Mouse (Mus musculus) MEL (cell line): Measurements from ENCODE around the gene Timm13. TPM values are rescaled to one million over a fixed set of nuclear protein-coding genes. Genes with fewer than 3 reads are reported as not detected.

Experiments
- DNase-seq: peaks from one replicate; pipeline ENCODE4 v3.0.0; 2011; ENCODE audit warnings: low read depth, low spot score
- H3K27ac ChIP-seq: 2 replicates; pipeline ENCODE4 v1.5.1; 2012; ENCODE audit warnings: low read depth, mild to moderate bottlenecking, control low read depth, low read length, moderate library complexity; ENCODE audit not compliant: control insufficient read depth
- H3K27me3 ChIP-seq, 2 experiments: fragments of 150-350 bp in 1 of 2; sonication (generic) in 1 of 2; 2 replicates each; pipeline ENCODE4 v1.6.1; 2012; ENCODE audit warnings: low read length in 2 of 2, mild to moderate bottlenecking in 2 of 2, improper control_type of control experiment in 1 of 2, moderate library complexity in 1 of 2; ENCODE audit not compliant: insufficient read depth in 2 of 2, control insufficient read depth in 1 of 2
- H3K36me3 ChIP-seq, 2 experiments: 2 replicates each; pipeline ENCODE4 v1.6.1; 2012 to 2014; ENCODE audit warnings: low read length in 2 of 2, improper control_type of control experiment in 1 of 2, inconsistent platforms in 1 of 2, mild to moderate bottlenecking in 1 of 2; ENCODE audit not compliant: insufficient read depth in 2 of 2, control insufficient read depth in 1 of 2
- H3K4me1 ChIP-seq, 2 experiments: fragments of 150-350 bp in 1 of 2; sonication (generic) in 1 of 2; 2 replicates each; pipeline ENCODE4 v1.6.1; 2012; ENCODE audit warnings: low read length in 2 of 2, improper control_type of control experiment in 1 of 2, mild to moderate bottlenecking in 1 of 2; ENCODE audit not compliant: insufficient read depth in 2 of 2, control insufficient read depth in 1 of 2
- H3K4me3 ChIP-seq, 2 experiments: fragments of 150-350 bp in 1 of 2; sonication (generic) in 1 of 2; 2 replicates each; pipeline ENCODE4 v1.5.1; 2012; ENCODE audit warnings: low read depth in 2 of 2, low read length in 2 of 2, mild to moderate bottlenecking in 2 of 2, moderate library complexity in 2 of 2, control low read depth in 1 of 2, improper control_type of control experiment in 1 of 2; ENCODE audit not compliant: control insufficient read depth in 1 of 2, insufficient read depth in 1 of 2
- H3K79me2 ChIP-seq: 2 replicates; pipeline ENCODE4 v1.6.1; 2012; ENCODE audit warnings: mild to moderate bottlenecking, low read length, moderate library complexity; ENCODE audit not compliant: control insufficient read depth, poor library complexity, insufficient read depth
- H3K9ac ChIP-seq: 2 replicates; pipeline ENCODE4 v1.6.1; 2012; ENCODE audit warnings: low read depth, mild to moderate bottlenecking, control low read depth, low read length, moderate library complexity; ENCODE audit not compliant: control insufficient read depth, poor library complexity, severe bottlenecking
- H3K9me3 ChIP-seq: fragments of 150-350 bp; sonication (generic); replicated peaks from 2 replicates; pipeline ENCODE4 v1.6.1; 2012; ENCODE audit warnings: mild to moderate bottlenecking, low read length, improper control_type of control experiment, moderate library complexity; ENCODE audit not compliant: insufficient read depth
- BHLHE40 ChIP-seq: IDR thresholded peaks from 2 replicates; pipeline ENCODE4 v1.6.1; 2012; ENCODE audit warnings: low read depth, mild to moderate bottlenecking, inconsistent platforms, low read length, improper control_type of control experiment, borderline replicate concordance
- CHD1 ChIP-seq: IDR thresholded peaks from 2 replicates; pipeline ENCODE4 v1.6.1; 2012; ENCODE audit warnings: low read depth, mild to moderate bottlenecking, inconsistent platforms, low read length, improper control_type of control experiment
- CHD2 ChIP-seq: IDR thresholded peaks from 2 replicates; pipeline ENCODE4 v1.6.1; 2011; ENCODE audit warnings: low read length, improper control_type of control experiment
- CTCF ChIP-seq, 3 experiments: IDR thresholded peaks in 2 of 3; conservative IDR thresholded peaks in 1 of 3; 2 replicates each; pipeline ENCODE4 v1.5.1; 2011 to 2012; ENCODE audit warnings: low read length in 3 of 3, low read depth in 2 of 3, mild to moderate bottlenecking in 2 of 3, improper control_type of control experiment in 1 of 3, inconsistent platforms in 1 of 3, mixed read lengths in 1 of 3, moderate library complexity in 1 of 3; ENCODE audit not compliant: control insufficient read depth in 1 of 3, insufficient read depth in 1 of 3, poor library complexity in 1 of 3, severe bottlenecking in 1 of 3
- ELF1 ChIP-seq: IDR thresholded peaks from 2 replicates; pipeline ENCODE4 v1.6.1; 2014; ENCODE audit warnings: low read depth, mild to moderate bottlenecking, inconsistent platforms, low read length, improper control_type of control experiment, moderate library complexity
- ETS1 ChIP-seq: IDR thresholded peaks from 2 replicates; pipeline ENCODE4 v1.6.1; 2012; ENCODE audit warnings: low read depth, mild to moderate bottlenecking, inconsistent platforms, low read length, improper control_type of control experiment, moderate library complexity
- GABPA ChIP-seq: IDR thresholded peaks from 2 replicates; pipeline ENCODE4 v1.6.1; 2012; ENCODE audit warnings: low read depth, mild to moderate bottlenecking, inconsistent platforms, low read length, improper control_type of control experiment, moderate library complexity
- GATA1 ChIP-seq: IDR thresholded peaks from 2 replicates; pipeline ENCODE4 v1.6.1; 2011; ENCODE audit warnings: low read depth, low read length, improper control_type of control experiment
- HCFC1 ChIP-seq: IDR thresholded peaks from 2 replicates; pipeline ENCODE4 v1.6.1; 2012; ENCODE audit warnings: low read depth, mild to moderate bottlenecking, inconsistent platforms, low read length, improper control_type of control experiment, moderate library complexity
- JUND ChIP-seq: IDR thresholded peaks from 2 replicates; pipeline ENCODE4 v1.6.1; 2011; ENCODE audit warnings: low read depth, mild to moderate bottlenecking, improper control_type of control experiment, low read length
- KAT2A ChIP-seq: conservative IDR thresholded peaks from 2 replicates; pipeline ENCODE4 v1.6.1; 2012; ENCODE audit warnings: low read depth, low read length, improper control_type of control experiment, inconsistent platforms
- MAFK ChIP-seq: IDR thresholded peaks from 2 replicates; pipeline ENCODE4 v1.6.1; 2011; ENCODE audit warnings: low read depth, mild to moderate bottlenecking, low read length, improper control_type of control experiment, borderline replicate concordance
- MAX ChIP-seq: IDR thresholded peaks from 2 replicates; pipeline ENCODE4 v1.6.1; 2011; ENCODE audit warnings: low read length, improper control_type of control experiment
- MEF2A ChIP-seq: IDR thresholded peaks from 2 replicates; pipeline ENCODE4 v1.6.1; 2014; ENCODE audit warnings: low read depth, mild to moderate bottlenecking, inconsistent platforms, low read length, improper control_type of control experiment; ENCODE audit not compliant: poor library complexity, insufficient replicate concordance, severe bottlenecking; ENCODE audit errors: extremely low read depth
- MYC ChIP-seq: IDR thresholded peaks from 2 replicates; pipeline ENCODE4 v1.6.1; 2011; ENCODE audit warnings: low read depth, mild to moderate bottlenecking, low read length, improper control_type of control experiment, moderate library complexity
- NRF1 ChIP-seq: IDR thresholded peaks from 2 replicates; pipeline ENCODE4 v1.6.1; 2014; ENCODE audit warnings: low read depth, mild to moderate bottlenecking, inconsistent platforms, low read length, improper control_type of control experiment, moderate library complexity; ENCODE audit not compliant: poor library complexity, insufficient read depth, severe bottlenecking
- POLR2A ChIP-seq, 2 experiments: IDR thresholded peaks; 2 replicates each; pipeline ENCODE4 v1.6.1; 2011 to 2012; ENCODE audit warnings: low read length in 2 of 2, mild to moderate bottlenecking in 2 of 2, control low read depth in 1 of 2, improper control_type of control experiment in 1 of 2, low read depth in 1 of 2, moderate library complexity in 1 of 2; ENCODE audit not compliant: control insufficient read depth in 1 of 2, insufficient read depth in 1 of 2, poor library complexity in 1 of 2
- POLR2AphosphoS2 ChIP-seq: IDR thresholded peaks from 2 replicates; pipeline ENCODE4 v1.6.1; 2011; ENCODE audit warnings: low read length, improper control_type of control experiment
- POLR2AphosphoS5 ChIP-seq: IDR thresholded peaks from 2 replicates; pipeline ENCODE4 v1.6.1; 2012; ENCODE audit warnings: low read depth, borderline replicate concordance, mild to moderate bottlenecking, inconsistent platforms, low read length, moderate library complexity, mixed read lengths
- RCOR1 ChIP-seq: IDR thresholded peaks from 2 replicates; pipeline ENCODE4 v1.6.1; 2012; ENCODE audit warnings: low read depth, mild to moderate bottlenecking, inconsistent platforms, low read length, improper control_type of control experiment
- SIN3A ChIP-seq: IDR thresholded peaks from 2 replicates; pipeline ENCODE4 v1.6.1; 2012; ENCODE audit warnings: low read length, improper control_type of control experiment, inconsistent platforms
- SMC3 ChIP-seq: IDR thresholded peaks from 2 replicates; pipeline ENCODE4 v1.6.1; 2011; ENCODE audit warnings: low read depth, low read length, improper control_type of control experiment
- TAL1 ChIP-seq: IDR thresholded peaks from 2 replicates; pipeline ENCODE4 v1.6.1; 2012; ENCODE audit warnings: mild to moderate bottlenecking, inconsistent platforms, low read length, moderate library complexity, mixed read lengths
- TBP ChIP-seq: IDR thresholded peaks from 2 replicates; pipeline ENCODE4 v1.8.0; 2011; ENCODE audit warnings: low read depth, low read length, improper control_type of control experiment
- TCF12 ChIP-seq: IDR thresholded peaks from 2 replicates; pipeline ENCODE4 v1.6.1; 2014; ENCODE audit warnings: low read depth, mild to moderate bottlenecking, inconsistent platforms, low read length, improper control_type of control experiment, moderate library complexity
- UBTF ChIP-seq: IDR thresholded peaks from 2 replicates; pipeline ENCODE4 v1.6.1; 2012; ENCODE audit warnings: low read depth, mild to moderate bottlenecking, inconsistent platforms, low read length, improper control_type of control experiment, moderate library complexity, borderline replicate concordance; ENCODE audit not compliant: insufficient read depth
- USF1 ChIP-seq: IDR thresholded peaks from 2 replicates; pipeline ENCODE4 v1.6.1; 2014; ENCODE audit warnings: low read depth, mild to moderate bottlenecking, inconsistent platforms, low read length, improper control_type of control experiment, moderate library complexity
- USF2 ChIP-seq, 2 experiments: IDR thresholded peaks; 2 replicates each; pipeline ENCODE4 v1.6.1; 2011 to 2012; ENCODE audit warnings: improper control_type of control experiment in 2 of 2, low read length in 2 of 2, borderline replicate concordance in 1 of 2, inconsistent platforms in 1 of 2, low read depth in 1 of 2, mild to moderate bottlenecking in 1 of 2; ENCODE audit not compliant: insufficient read depth in 1 of 2
- ZKSCAN1 ChIP-seq: IDR thresholded peaks from 2 replicates; pipeline ENCODE4 v1.6.1; 2012; ENCODE audit warnings: low read depth, mild to moderate bottlenecking, inconsistent platforms, low read length, improper control_type of control experiment, moderate library complexity
- ZMIZ1 ChIP-seq: IDR thresholded peaks from 2 replicates; pipeline ENCODE4 v1.6.1; 2012; ENCODE audit warnings: low read depth, mild to moderate bottlenecking, inconsistent platforms, low read length, improper control_type of control experiment, moderate library complexity
- ZNF384 ChIP-seq: IDR thresholded peaks from 2 replicates; pipeline ENCODE4 v1.6.1; 2012; ENCODE audit warnings: low read depth, mild to moderate bottlenecking, inconsistent platforms, low read length, improper control_type of control experiment
- polyA plus RNA-seq, 2 experiments: library from polyadenylated mRNA; stranded (reverse) in 1 of 2; unstranded in 1 of 2; fragments of >175 nt in 1 of 2; fragments of >200 nt in 1 of 2; gene quantifications; 2 replicates each; pipeline versions ENCODE4 v1.2.1 to v1.2.4; 2012; ENCODE audit warnings: low replicate concordance in 2 of 2, low read depth in 1 of 2; ENCODE audit not compliant: insufficient read length in 2 of 2, insufficient read depth in 1 of 2, missing spikeins in 1 of 2
- total RNA-seq: library from RNA; depleted of rRNA; stranded (reverse); fragments of 300-350 nt; gene quantifications from 2 replicates; pipeline ENCODE4 v1.2.3, GENCODE M21; 2012

The Timm13 gene
- total and polyA plus RNA-seq, 3 experiments, result 329 to 645 (median 349) TPM

DNA sequence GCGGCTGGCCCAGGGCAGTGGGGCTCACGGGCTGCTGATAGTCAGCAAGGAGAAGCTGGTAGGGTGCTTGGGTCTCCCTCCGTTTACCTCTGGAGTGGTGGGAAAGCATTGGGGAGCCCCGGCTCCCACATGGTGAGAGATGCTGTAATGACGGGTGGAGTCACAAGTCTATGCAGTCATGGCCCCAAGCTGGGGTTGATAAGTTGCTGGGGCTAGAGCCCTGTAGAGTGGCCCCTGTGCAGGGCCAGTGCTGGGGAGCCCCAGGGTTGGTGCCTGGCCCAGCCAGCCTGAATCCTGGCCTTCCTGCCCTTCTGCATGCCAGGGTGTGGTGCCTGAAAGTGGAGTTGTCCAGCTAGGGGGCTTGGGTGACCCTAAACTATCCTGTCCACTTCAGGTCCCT, 38.5 kb downstream of the Timm13 start:
- H3K27ac ChIP-seq, result no peak overlapping the region
- peaks cover 14 to 19% of the 10 kb centered on the region in 2 experiments for H3K4me1 ChIP-seq
- H3K27me3 ChIP-seq, result no peaks in the 10 kb centered on the region
- TF ChIP-seq CHD2, result no peak
- TF ChIP-seq ETS1, result no peak
- TF ChIP-seq KAT2A, result no peak
- no peak for TF ChIP-seq HCFC1
- TF ChIP-seq ZMIZ1, result no peak
- TF ChIP-seq BHLHE40, result no peak
- peaks cover 24% of the 10 kb centered on the region for H3K79me2 ChIP-seq
- H3K4me3 ChIP-seq, result no peak overlapping the region
- H3K9me3 ChIP-seq, result no peaks in the 10 kb centered on the region
- H3K9ac ChIP-seq, result no peak overlapping the region
- peaks cover 2 to 17% of the 10 kb centered on the region in 2 experiments; a peak in 3 of 4 replicates for H3K36me3 ChIP-seq
- no peak for DNase-seq

DNA sequence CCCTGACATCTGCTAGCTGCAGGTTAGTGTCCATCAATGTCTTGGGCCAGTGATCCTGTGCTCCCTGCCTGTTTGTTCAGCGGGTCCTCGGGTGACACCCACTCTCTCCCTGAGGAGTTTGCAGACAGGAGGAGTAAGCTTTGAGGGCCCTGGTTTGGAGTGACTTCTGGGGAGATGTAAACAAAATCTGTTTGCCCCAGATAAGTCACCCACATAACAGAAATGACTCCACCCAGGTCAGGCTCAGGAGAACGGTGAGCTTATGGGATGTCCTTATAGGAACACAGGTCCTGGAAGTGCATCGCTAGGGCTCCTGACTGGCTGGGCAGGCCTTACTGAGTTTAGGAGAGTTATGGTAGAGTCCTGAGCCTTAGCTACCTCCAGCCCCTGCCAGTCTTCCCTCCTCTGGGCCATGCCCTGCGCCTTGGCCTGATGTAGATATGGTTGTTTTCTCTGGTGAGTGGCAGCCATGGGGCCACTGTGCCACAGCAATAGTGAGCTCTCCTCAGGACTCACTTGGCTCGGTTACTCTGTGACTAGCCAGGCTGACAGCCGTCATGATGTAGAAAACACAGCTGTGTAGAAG, 42.3 kb downstream of the Timm13 start:
- Histone ChIP-seq H3K36me3 (peaks cover 2 to 31% of the 10 kb centered on the region in 2 experiments; a peak in 3 of 4 replicates), H3K79me2 (peaks cover 61% of the 10 kb centered on the region), H3K27ac (peak overlapping the region; percentile 80), H3K9me3 (no peaks in the 10 kb centered on the region), H3K27me3 (no peaks in the 10 kb centered on the region), H3K4me1 (peaks cover 19 to 43% of the 10 kb centered on the region in 2 experiments), H3K9ac (peak overlapping the region; percentile 83), H3K4me3 (no peak overlapping the region; a peak in 1 of 4 replicates)
- DNase-seq, result peak; percentile 81
- TF ChIP-seq POLR2A (IDR thresholded peaks at IDR 0.05; ENCODE audit: control insufficient read depth in 1 of 2, insufficient read depth in 1 of 2, low read depth in 1 of 2, low read length in 2 of 2, poor library complexity in 1 of 2) (no peak), USF2 (IDR thresholded peaks at IDR 0.05; ENCODE audit: borderline replicate concordance in 1 of 2, insufficient read depth in 1 of 2, low read depth in 1 of 2, low read length in 2 of 2) (no peak), MEF2A (no peak), ZNF384 (no peak), POLR2AphosphoS2 (no peak), TAL1 (peak; percentile 83), TCF12 (peak; percentile 86), SIN3A (peak; percentile 83), TBP (no peak), SMC3 (no peak), MAX (no peak), UBTF (no peak), ZKSCAN1 (no peak), GABPA (no peak), GATA1 (peak; percentile 59; the same call in 1 of the 2 replicates), MAFK (no peak), JUND (no peak), POLR2AphosphoS5 (no peak), CTCF (IDR thresholded peaks at IDR 0.05 in 2 of 3, conservative IDR thresholded peaks at IDR 0.05 in 1 of 3; ENCODE audit: control insufficient read depth in 1 of 3, insufficient read depth in 1 of 3, low read depth in 2 of 3, low read length in 3 of 3, poor library complexity in 1 of 3, severe bottlenecking in 1 of 3) (no peak), ETS1 (peak; percentile 49; the same call in 1 of the 2 replicates), ELF1 (no peak), NRF1 (no peak), RCOR1 (peak; percentile 49; the same call in 1 of the 2 replicates), MYC (no peak), USF1 (no peak), CHD1 (no peak)
